Mouse (Mus musculus): ENCODE measurements around the gene Nr0b2. TPM values are rescaled to one million over a fixed set of nuclear protein-coding genes. Genes with fewer than 3 reads are reported as not detected.

The Nr0b2 gene
- polyA plus RNA-seq, 3 experiments from 2014 or later: not detected

GRCm38 (mm10) chr4:133563123-133563571, 10.0 kb downstream of the Nr0b2 start:
- ATAC-seq: no peak

GRCm38 (mm10) chr4:133567251-133567650, 14.1 kb downstream of the Nr0b2 start:
- no peak for ATAC-seq

- no peak for ATAC-seq
Observed at GRCm38 (mm10) chr4:133569291-133570065, 16.3 kb downstream of the Nr0b2 start.

DNA sequence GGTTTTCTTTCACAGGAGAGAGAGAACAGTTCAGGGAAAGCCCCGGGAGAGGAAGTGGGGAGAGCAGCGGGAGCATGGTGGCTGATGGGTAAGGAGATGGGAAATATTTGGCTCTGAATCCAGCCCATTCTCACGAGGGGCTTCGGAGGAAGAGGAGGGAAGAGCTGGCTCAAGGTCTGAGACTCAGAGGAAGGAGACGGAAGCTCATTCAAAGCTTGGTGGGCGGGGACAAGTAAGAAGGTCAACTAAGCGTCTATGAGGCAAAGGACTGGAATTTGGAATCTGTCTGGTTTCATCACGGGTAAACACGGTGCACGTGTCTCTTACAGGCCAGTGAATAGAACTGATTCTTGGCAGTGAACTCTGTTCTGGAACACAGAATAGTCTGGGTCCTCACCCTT, 16.9 kb downstream of the Nr0b2 start:
- no peak for ATAC-seq

DNA sequence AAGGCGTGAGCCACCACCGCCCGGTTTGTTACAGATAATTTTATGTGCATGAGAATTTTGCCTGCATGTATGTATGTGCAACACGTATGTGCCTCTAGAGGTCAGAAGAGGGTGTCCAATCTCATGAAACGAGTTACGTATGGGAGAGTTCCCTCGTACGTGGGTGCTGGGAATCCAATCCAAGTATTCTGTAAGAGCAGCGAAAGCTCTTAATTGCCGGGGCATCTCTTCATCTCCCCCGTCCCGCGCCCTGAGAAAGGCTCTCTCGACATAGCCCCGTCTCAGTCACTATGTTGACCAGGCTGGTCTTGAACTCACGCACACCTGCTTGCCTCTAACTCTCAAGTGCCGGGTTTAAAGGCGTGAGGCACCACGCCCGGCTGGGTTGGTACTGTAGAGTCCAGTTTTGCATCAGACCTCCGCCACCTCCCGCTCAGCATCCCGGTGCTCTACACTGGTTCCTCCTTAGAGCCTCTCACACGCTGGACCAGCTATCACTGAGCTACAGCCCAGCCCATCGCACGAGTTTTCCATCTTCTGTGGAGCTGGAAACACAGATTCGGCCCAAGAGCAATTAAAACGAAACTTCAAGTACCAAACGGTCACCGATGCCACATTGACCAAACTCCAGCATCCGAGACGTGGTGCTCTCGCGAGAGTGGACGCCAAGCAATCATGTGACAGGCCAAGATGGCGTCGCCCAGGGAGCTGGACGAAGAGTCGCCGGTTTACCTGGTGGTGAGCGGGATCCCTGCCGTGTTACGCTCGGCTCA, 21.1 kb downstream of the Nr0b2 start, which contains the start of gene Gpatch3:
Gene Gpatch3, plus strand, starts transcription at position 676 of the 773 bp plus-strand sequence.
- ATAC-seq: peak; percentile 89

GRCm38 (mm10) chr4:133574843-133575202, 21.6 kb downstream of the Nr0b2 start:
- ATAC-seq: no peak

GRCm38 (mm10) chr4:133577983-133578382, 24.8 kb downstream of the Nr0b2 start:
- ATAC-seq: no peak

DNA sequence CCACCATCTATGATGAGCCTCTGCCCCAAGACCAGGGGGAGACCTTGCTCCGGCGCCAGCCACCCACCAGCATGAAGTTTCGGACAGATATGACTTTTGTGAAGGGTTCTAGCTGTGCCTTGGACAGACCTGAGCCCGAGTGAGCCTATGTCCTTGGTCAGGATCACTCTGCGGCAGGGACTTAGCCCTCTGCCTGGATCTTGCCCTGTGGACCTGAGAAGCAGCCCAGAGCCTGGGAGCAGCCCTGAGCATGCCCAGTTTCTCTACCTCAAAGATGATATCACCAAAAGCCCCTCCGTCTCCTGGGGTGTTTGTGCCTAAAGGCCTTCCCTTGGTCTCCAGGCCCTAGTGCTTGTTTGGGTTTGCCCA, 30.5 kb downstream of the Nr0b2 start:
- ATAC-seq: no peak

GRCm38 (mm10) chr4:133584059-133584951, 31.1 kb downstream of the Nr0b2 start, which contains the start of gene Gpn2:
Gene Gpn2 (plus strand): TSS chr4:133584362.
- ATAC-seq: peak; percentile 98

- ATAC-seq: peak; percentile 46
Observed at GRCm38 (mm10) chr4:133592570-133592969, 39.4 kb downstream of the Nr0b2 start.

DNA sequence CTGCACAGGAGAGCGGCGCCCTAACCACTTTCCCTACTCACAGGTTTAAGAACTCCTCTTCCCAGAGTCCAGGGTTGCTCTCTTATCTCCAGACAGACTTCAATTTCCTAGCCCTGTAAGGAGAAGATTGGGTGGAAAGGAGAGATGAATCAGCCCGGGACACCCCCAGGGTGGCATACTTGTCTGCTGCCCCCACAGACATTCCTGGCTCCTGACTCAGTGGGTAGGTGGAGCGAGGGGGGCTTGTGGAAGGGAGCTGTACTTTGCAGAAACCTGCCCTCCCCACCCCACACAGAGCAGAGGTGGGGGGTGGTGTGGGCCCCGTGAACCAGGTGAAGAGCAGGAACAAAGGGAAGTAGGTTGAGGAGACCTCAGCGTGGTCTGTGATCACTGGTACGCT, 42.4 kb downstream of the Nr0b2 start:
- ATAC-seq: no peak

GRCm38 (mm10) chr4:133596084-133596483, 42.9 kb downstream of the Nr0b2 start:
- ATAC-seq: no peak

GRCm38 (mm10) chr4:133598616-133599015, 45.4 kb downstream of the Nr0b2 start:
- no peak for ATAC-seq

DNA sequence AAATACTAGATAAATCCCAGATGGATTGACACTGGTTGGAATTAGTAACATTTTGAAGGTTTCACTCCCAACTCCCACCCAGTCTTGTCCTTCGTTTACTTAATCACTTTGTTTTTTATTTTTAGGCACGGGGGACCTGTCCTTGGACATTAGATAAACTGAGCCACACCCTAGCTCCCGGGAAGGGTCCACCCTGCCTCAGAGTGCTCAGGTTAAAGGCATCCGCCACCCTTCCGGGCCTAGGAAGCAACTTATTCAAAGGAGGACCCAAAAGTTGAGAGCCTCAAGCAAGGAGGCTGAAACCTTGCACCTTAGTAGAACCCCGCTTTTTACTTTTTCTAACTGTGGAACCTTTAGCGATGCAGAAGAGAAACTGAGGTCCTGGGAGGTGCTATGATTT, 45.9 kb downstream of the Nr0b2 start:
- ATAC-seq: peak; percentile 8

GRCm38 (mm10) chr4:133599571-133600073, 46.4 kb downstream of the Nr0b2 start:
- ATAC-seq: peak; percentile 92

- ATAC-seq: no peak
Observed at GRCm38 (mm10) chr4:133600306-133600705, 47.1 kb downstream of the Nr0b2 start.

- ATAC-seq: peak; percentile 22
Observed at GRCm38 (mm10) chr4:133601721-133602218, 48.6 kb downstream of the Nr0b2 start, which contains the start of gene Sfn. Gene Sfn (minus strand): TSS chr4:133602168.

GRCm38 (mm10) chr4:133603056-133603455, 49.9 kb downstream of the Nr0b2 start:
- no peak for ATAC-seq

GRCm38 (mm10) chr4:133604175-133604574, 51.0 kb downstream of the Nr0b2 start:
- no peak for ATAC-seq

DNA sequence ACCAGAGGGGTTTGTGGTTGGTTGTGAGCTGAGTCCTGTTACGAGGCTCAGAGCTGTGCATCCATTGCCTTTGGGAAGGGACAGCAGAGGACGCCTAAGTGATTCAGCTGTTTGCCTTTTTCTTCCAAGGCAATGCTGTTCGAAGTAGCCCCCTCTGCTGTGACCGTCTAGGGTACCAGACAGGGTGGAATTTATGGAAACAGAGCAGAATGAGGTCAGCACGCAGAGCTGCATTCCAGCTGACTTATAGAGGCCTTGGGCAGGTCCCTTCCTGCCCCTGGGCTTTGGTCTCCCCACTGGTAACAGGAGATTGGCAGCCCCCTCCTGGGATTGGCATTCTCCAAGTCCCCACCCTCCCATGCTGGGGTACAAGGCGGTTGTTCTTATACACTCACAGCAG, 51.7 kb downstream of the Nr0b2 start:
- ATAC-seq: no peak

DNA sequence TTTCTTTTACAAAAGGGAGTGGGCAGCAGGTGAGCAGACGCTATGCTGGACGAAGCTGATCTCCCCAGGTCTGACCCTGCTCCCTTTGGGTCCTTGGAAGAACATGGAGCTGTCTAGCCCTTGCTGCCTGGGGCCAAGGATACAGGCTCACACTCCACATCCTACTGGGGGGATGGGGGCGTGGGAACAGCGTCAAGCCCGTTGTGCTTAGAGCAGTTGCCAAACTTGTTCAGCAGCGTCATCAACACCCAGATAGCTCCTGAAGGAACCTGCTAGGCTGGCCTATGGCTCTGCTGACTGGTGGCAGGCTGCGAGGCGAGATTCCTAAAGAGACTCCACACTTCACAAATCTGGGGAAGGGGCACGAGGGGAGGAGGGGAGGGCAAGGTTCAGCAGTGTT, 52.2 kb downstream of the Nr0b2 start:
- no peak for ATAC-seq

Data from inflammation-experienced regulatory T-cells, adult 6 months (primary cell).